Mouse (Mus musculus): ENCODE measurements around the gene Prkci. TPM values are rescaled to one million over a fixed set of nuclear protein-coding genes. Genes with fewer than 3 reads are reported as not detected.
A peak's percentile ranks its signal among the peaks of the same experiment; 100 is the strongest.

Prkci gene
- polyA plus RNA-seq, 1 experiment from 2014 or later = 37.1 TPM

- Histone ChIP-seq H3K9ac (replicated peaks; ENCODE audit: low read depth) (no peak overlapping the region), H3K36me3 (ENCODE audit: insufficient read depth, low read length) (no peaks in the 10 kb centered on the region), H3K9me3 (ENCODE audit: low read length) (no peaks in the 10 kb centered on the region), H3K4me1 (ENCODE audit: insufficient read depth, low read depth, low read length) (peaks cover 11% of the 10 kb centered on the region; the same call in 1 of the 2 replicates), H3K27ac (ENCODE audit: low read length) (peak overlapping the region; percentile 38; the same call in 1 of the 2 replicates), H3K27me3 (replicated peaks; ENCODE audit: insufficient read depth, low read length) (no peaks in the 10 kb centered on the region), H3K4me3 (ENCODE audit: low read depth, low read length) (no peak overlapping the region), H3K4me2 (replicated peaks; ENCODE audit: low read depth, low read length) (no peak overlapping the region)
- no peak for DNase-seq (ENCODE audit: low spot score)
- 21% methylated on average over 9 of the region's 9 CpGs for WGBS
- TF ChIP-seq CTCF (IDR thresholded peaks at IDR 0.05) (no peak), EP300 (IDR thresholded peaks at IDR 0.05) (no peak)
- ATAC-seq = 0 out of 2 replicates have a peak, but pooled peaks have one; percentile 14
Measured at GRCm38 (mm10) chr3:31016594-31017196, 21.1 kb downstream of the Prkci start.

GRCm38 (mm10) chr3:31017652-31018051 is 22.1 kb downstream of the Prkci start:
- Histone ChIP-seq H3K27me3 (replicated peaks; ENCODE audit: insufficient read depth, low read length) (no peaks in the 10 kb centered on the region), H3K4me1 (ENCODE audit: insufficient read depth, low read depth, low read length) (peaks cover 11% of the 10 kb centered on the region; the same call in 1 of the 2 replicates), H3K4me2 (replicated peaks; ENCODE audit: low read depth, low read length) (no peak overlapping the region), H3K27ac (ENCODE audit: low read length) (no peak overlapping the region), H3K4me3 (ENCODE audit: low read depth, low read length) (no peak overlapping the region), H3K9ac (replicated peaks; ENCODE audit: low read depth) (no peak overlapping the region), H3K36me3 (ENCODE audit: insufficient read depth, low read length) (no peaks in the 10 kb centered on the region), H3K9me3 (ENCODE audit: low read length) (no peaks in the 10 kb centered on the region)
- TF ChIP-seq CTCF (IDR thresholded peaks at IDR 0.05) (no peak), EP300 (IDR thresholded peaks at IDR 0.05) (no peak)
- ATAC-seq (no peak), DNase-seq (ENCODE audit: low spot score) (no peak)
- 54% methylated on average over 4 of the region's 4 CpGs for WGBS

- H3K4me1 ChIP-seq (ENCODE audit: insufficient read depth, low read depth, low read length) = peaks cover 11% of the 10 kb centered on the region; the same call in 1 of the 2 replicates
- WGBS = 87% methylated on average over 1 of the region's 1 CpGs
- no peak for ATAC-seq
Measured at GRCm38 (mm10) chr3:31019287-31019686, 23.7 kb downstream of the Prkci start.

GRCm38 (mm10) chr3:31019793-31020447 is 24.4 kb downstream of the Prkci start:
- no peaks in the 10 kb centered on the region for H3K27me3 ChIP-seq (replicated peaks; ENCODE audit: insufficient read depth, low read length)
- 87% methylated on average over 5 of the region's 5 CpGs for WGBS
- no peak for ATAC-seq
- TF ChIP-seq CTCF (IDR thresholded peaks at IDR 0.05) (no peak), EP300 (IDR thresholded peaks at IDR 0.05) (no peak)
- no peaks in the 10 kb centered on the region for H3K9me3 ChIP-seq (ENCODE audit: low read length)
- H3K4me3 ChIP-seq (ENCODE audit: low read depth, low read length) = no peak overlapping the region
- H3K4me2 ChIP-seq (replicated peaks; ENCODE audit: low read depth, low read length) = no peak overlapping the region
- no peak for DNase-seq (ENCODE audit: low spot score)
- no peak overlapping the region for H3K9ac ChIP-seq (replicated peaks; ENCODE audit: low read depth)
- peaks cover 11% of the 10 kb centered on the region; the same call in 1 of the 2 replicates for H3K4me1 ChIP-seq (ENCODE audit: insufficient read depth, low read depth, low read length)
- H3K36me3 ChIP-seq (ENCODE audit: insufficient read depth, low read length) = no peaks in the 10 kb centered on the region
- no peak overlapping the region for H3K27ac ChIP-seq (ENCODE audit: low read length)

More at GRCm38 (mm10) chr3:31019287-31019686, 23.7 kb downstream of the Prkci start:
- no peak for DNase-seq (ENCODE audit: low spot score)
- Histone ChIP-seq H3K9ac (replicated peaks; ENCODE audit: low read depth) (no peak overlapping the region), H3K27me3 (replicated peaks; ENCODE audit: insufficient read depth, low read length) (no peaks in the 10 kb centered on the region), H3K9me3 (ENCODE audit: low read length) (no peaks in the 10 kb centered on the region), H3K27ac (ENCODE audit: low read length) (no peak overlapping the region), H3K4me3 (ENCODE audit: low read depth, low read length) (no peak overlapping the region), H3K4me2 (replicated peaks; ENCODE audit: low read depth, low read length) (no peak overlapping the region), H3K36me3 (ENCODE audit: insufficient read depth, low read length) (no peaks in the 10 kb centered on the region)
- TF ChIP-seq EP300 (IDR thresholded peaks at IDR 0.05) (no peak), CTCF (IDR thresholded peaks at IDR 0.05) (no peak)

GRCm38 (mm10) chr3:31020656-31021055 is 25.1 kb downstream of the Prkci start:
- 66% methylated on average over 4 of the region's 4 CpGs for WGBS
- Histone ChIP-seq H3K9me3 (ENCODE audit: low read length) (no peaks in the 10 kb centered on the region), H3K36me3 (ENCODE audit: insufficient read depth, low read length) (no peaks in the 10 kb centered on the region), H3K27me3 (replicated peaks; ENCODE audit: insufficient read depth, low read length) (no peaks in the 10 kb centered on the region), H3K27ac (ENCODE audit: low read length) (no peak overlapping the region), H3K4me1 (ENCODE audit: insufficient read depth, low read depth, low read length) (peaks cover 11% of the 10 kb centered on the region; the same call in 1 of the 2 replicates), H3K4me2 (replicated peaks; ENCODE audit: low read depth, low read length) (no peak overlapping the region), H3K9ac (replicated peaks; ENCODE audit: low read depth) (no peak overlapping the region), H3K4me3 (ENCODE audit: low read depth, low read length) (no peak overlapping the region)
- ATAC-seq (no peak), DNase-seq (ENCODE audit: low spot score) (peak; percentile 19)
- TF ChIP-seq CTCF (IDR thresholded peaks at IDR 0.05) (no peak), EP300 (IDR thresholded peaks at IDR 0.05) (no peak)

GRCm38 (mm10) chr3:31022895-31023436 is 27.4 kb downstream of the Prkci start:
- peak; percentile 92 for TF ChIP-seq EP300 (IDR thresholded peaks at IDR 0.05)
- no peak for TF ChIP-seq CTCF (IDR thresholded peaks at IDR 0.05)
- Histone ChIP-seq H3K4me3 (ENCODE audit: low read depth, low read length) (no peak overlapping the region), H3K27ac (ENCODE audit: low read length) (0 out of 2 replicates have a peak overlapping the region, but pooled peaks have one; percentile 4), H3K36me3 (ENCODE audit: insufficient read depth, low read length) (peaks cover 4% of the 10 kb centered on the region; the same call in 1 of the 2 replicates), H3K4me2 (replicated peaks; ENCODE audit: low read depth, low read length) (no peak overlapping the region), H3K4me1 (ENCODE audit: insufficient read depth, low read depth, low read length) (no peaks in the 10 kb centered on the region), H3K27me3 (replicated peaks; ENCODE audit: insufficient read depth, low read length) (no peaks in the 10 kb centered on the region), H3K9ac (replicated peaks; ENCODE audit: low read depth) (no peak overlapping the region), H3K9me3 (ENCODE audit: low read length) (no peaks in the 10 kb centered on the region)
- ATAC-seq = peak; percentile 95
- peak; percentile 93 for DNase-seq (ENCODE audit: low spot score)
- 21% methylated on average over 7 of the region's 7 CpGs for WGBS

Measured in lung, postnatal 0 days (tissue).